Mouse (Mus musculus) cerebellum, postnatal 36 days (tissue): ENCODE results near the gene Dbndd1.
"Not testable (repeated sequence)": the region's sequence is repeated elsewhere in the genome, so short reads cannot be mapped to it uniquely, and the experiment has no call there.

ENCODE experiments used
- DNase-seq, 2 experiments: peaks; one replicate each; pipeline ENCODE4 v3.0.0; 2021 to 2022; ENCODE audit warnings: mixed read lengths in 2 of 2

The Dbndd1 gene

GRCm38 (mm10) chr8:123492898-123493297 is 22.4 kb downstream of the Dbndd1 start:
- no peak for DNase-seq

- no peak for DNase-seq
Observed at GRCm38 (mm10) chr8:123491280-123492075, 23.8 kb downstream of the Dbndd1 start.

- DNase-seq, result no peak
Observed at GRCm38 (mm10) chr8:123482627-123483026, 32.6 kb downstream of the Dbndd1 start.

GRCm38 (mm10) chr8:123478456-123479218 is 36.6 kb downstream of the Dbndd1 start:
- no peak for DNase-seq

- DNase-seq, result peak; percentile 95
Observed at GRCm38 (mm10) chr8:123477737-123478258, 37.5 kb downstream of the Dbndd1 start, which contains the start of gene Afg3l1. Gene Afg3l1 (plus strand): TSS chr8:123477903.

DNA sequence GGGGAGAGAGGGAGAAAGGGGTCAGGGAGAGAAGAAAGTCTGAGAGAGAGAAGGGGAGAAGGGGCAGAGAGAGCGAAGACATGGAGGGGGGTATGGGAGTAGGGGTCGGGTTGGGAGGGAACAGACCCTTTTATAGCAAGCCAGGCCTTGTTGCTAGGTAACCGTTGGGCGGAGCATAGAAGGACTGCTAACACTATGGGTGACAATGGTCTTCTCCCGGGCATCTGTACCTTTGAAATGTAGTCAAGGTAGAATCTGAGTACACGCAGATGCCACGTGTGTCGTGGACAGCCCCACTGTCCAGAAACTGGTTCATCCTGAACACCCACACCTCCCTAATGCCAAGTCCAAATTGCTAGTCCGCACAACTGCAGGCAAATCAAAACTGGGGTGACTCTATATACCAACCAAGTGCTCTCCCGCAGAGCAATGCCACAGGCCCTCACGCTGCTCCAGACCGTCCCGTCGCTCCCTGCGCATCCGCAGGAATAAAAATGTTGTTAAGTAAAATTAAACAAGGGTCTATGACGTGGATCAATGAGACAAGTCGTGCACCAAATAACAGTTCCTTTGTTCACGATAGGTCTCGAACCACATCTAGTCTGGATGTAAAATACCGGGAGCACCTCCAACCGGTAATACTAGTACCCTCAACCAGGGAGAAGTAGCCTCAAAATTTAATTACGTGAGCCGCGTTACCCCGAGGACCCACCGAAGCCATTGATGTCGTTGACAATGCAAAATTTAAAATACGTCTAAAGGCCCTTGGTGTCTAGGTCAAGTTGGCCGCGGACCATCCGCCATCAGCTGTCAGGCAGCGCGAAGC is 38.1 kb downstream of the Dbndd1 start:
- peak in 1 of 2 experiments; percentile 21 for DNase-seq

- DNase-seq, result not testable (repeated sequence)
Observed at GRCm38 (mm10) chr8:123474549-123474948, 40.7 kb downstream of the Dbndd1 start.

DNA sequence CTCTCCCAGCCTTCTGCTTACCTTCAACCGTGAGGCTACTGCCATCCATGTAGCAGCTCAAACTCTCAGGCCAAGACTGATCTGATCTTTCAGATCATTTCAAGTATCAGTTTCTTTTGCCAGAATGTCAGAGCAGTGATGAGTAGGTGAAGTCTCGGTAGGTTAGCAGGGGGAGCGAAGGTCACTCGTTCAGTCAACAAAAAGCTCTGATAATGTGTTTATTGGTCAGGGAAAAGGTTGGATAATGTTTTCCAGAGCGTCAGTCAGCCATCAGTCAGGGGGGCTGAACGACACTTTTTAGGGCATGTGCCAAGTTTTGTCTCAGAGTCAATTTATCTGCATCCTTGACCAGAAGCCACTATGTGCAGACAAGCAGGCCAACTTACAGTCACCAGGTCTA is 42.3 kb downstream of the Dbndd1 start:
- not testable (repeated sequence) for DNase-seq

DNA sequence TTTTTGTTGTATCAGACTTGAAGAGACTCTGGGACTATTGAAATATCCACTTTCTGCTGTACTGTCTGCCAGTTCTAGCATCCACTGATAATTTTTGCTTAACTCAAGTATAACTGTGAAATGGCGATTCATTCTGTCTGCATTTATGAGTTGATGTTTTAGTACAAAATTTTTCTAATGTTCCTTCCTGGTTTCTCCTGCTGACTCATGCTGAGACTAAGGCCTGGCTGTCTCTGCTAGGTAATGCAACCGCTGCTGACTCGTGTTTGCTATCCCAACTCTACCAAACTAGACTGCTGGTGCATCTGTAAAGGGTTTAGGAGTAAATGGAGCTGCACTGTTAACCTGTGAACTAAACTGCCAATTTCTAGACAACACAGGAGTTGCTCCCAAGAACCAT is 47.8 kb downstream of the Dbndd1 start:
- DNase-seq, result no peak

GRCm38 (mm10) chr8:123463651-123464050 is 51.6 kb downstream of the Dbndd1 start:
- no peak for DNase-seq
